In genomic region chr3:97767771-97768762, GRCm38 (mm10) we compare ENCODE assay signal across 8 mouse cellular contexts.
DNase-seq lines count a peak whose midpoint lies in the region; ATAC-seq and TF ChIP-seq lines count a peak whose summit lies in the region.

No protein-coding gene starts in this region.

- H3K27ac ChIP-seq in gastrocnemius, adult 2 months = peak overlapping the region; percentile 89
- H3K27ac ChIP-seq in hindbrain, postnatal 0 days = peak overlapping the region; percentile 93
- peak overlapping the region; percentile 92 for H3K27ac ChIP-seq in left cerebral cortex, adult 2 months

- 3% methylated on average over 47 of the region's 47 CpGs for WGBS in hindbrain, postnatal 0 days

- TF ChIP-seq CTCF in gastrocnemius, adult 2 months (IDR thresholded peaks at IDR 0.05) = peak; percentile 64
- peak; percentile 72 for TF ChIP-seq CTCF in hindbrain, postnatal 0 days (IDR thresholded peaks at IDR 0.05; ENCODE audit: low read depth)
- peak; percentile 55 for TF ChIP-seq CTCF in left cerebral cortex, adult 2 months (IDR thresholded peaks at IDR 0.05)

- H3K4me3 ChIP-seq in gastrocnemius, adult 2 months = peak overlapping the region; percentile 87
- H3K4me3 ChIP-seq in hindbrain, postnatal 0 days (ENCODE audit: low read length) = peak overlapping the region; percentile 88
- H3K4me3 ChIP-seq in left cerebral cortex, adult 2 months = peak overlapping the region; percentile 88

- H3K9me3 ChIP-seq in hindbrain, postnatal 0 days (ENCODE audit: low read length) = no peaks in the 10 kb centered on the region

- DNase-seq in WW6 (ENCODE audit: low read depth, low spot score) = peak; percentile 83
- peak; percentile 96 for DNase-seq in gastrocnemius, adult 2 months
- DNase-seq in hindbrain, postnatal 0 days (ENCODE audit: low spot score) = peak; percentile 97
- DNase-seq in left cerebral cortex, adult 2 months (ENCODE audit: extremely low spot score in 1 of 2, low spot score in 2 of 2) = peak; percentile 89 to 90
- peak; percentile 93 to 95 for DNase-seq in right cerebral cortex, adult 2 months (ENCODE audit: low spot score in 2 of 2)
- DNase-seq in urinary bladder, postnatal 14 days (ENCODE audit: low spot score) = peak; percentile 94

- peak overlapping the region; percentile 96 for H3K4me2 ChIP-seq in hindbrain, postnatal 0 days (ENCODE audit: low read depth, low read length)

- peak; percentile 95 for ATAC-seq in common myeloid progenitor, adult 5-6 weeks (replicated peaks; ENCODE audit: low read depth, poor library complexity, severe bottlenecking)
- peak; percentile 98 for ATAC-seq in hindbrain, postnatal 0 days
- ATAC-seq in megakaryocyte, adult 5-6 weeks (ENCODE audit: poor library complexity, severe bottlenecking) = peak; percentile 91

- H3K9ac ChIP-seq in hindbrain, postnatal 0 days (replicated peaks; ENCODE audit: low read length) = peak overlapping the region; percentile 77

- no peaks in the 10 kb centered on the region for H3K27me3 ChIP-seq in hindbrain, postnatal 0 days (ENCODE audit: insufficient read depth, low read length)

- H3K4me1 ChIP-seq in hindbrain, postnatal 0 days (ENCODE audit: insufficient read depth, low read length) = peaks cover 21% of the 10 kb centered on the region

- intact Hi-C loops in gastrocnemius, adult 2 months (cut with DNase I) = loop anchor here (2.0 to 5.0 kb wide), 2 partner anchors 111 kb away; partner anchors contain the start of gene Prkab2
- intact Hi-C loops in left cerebral cortex, adult 2 months (cut with DNase I) = loop anchor here (5.0 kb wide), 1 partner anchor 99 kb away; no protein-coding TSS in a partner anchor

- no peaks in the 10 kb centered on the region for H3K36me3 ChIP-seq in hindbrain, postnatal 0 days (ENCODE audit: insufficient read depth, low read length)

Comparison
In these comparisons a context has a peak if more than half of its experiments do, and no peak if none do; other contexts are left out.
1. Peak in every context shown above with its lines: DNase-seq, ATAC-seq, H3K4me3 ChIP-seq and H3K27ac ChIP-seq.